Mouse (Mus musculus) forebrain, embryonic 11.5 days (tissue): ENCODE measurements around the gene Shc3. TPM values are rescaled to one million over a fixed set of nuclear protein-coding genes. Genes with fewer than 3 reads are reported as not detected.
A peak's percentile ranks its signal among the peaks of the same experiment; 100 is the strongest.

Source experiments
- ATAC-seq: fragments of 200-750 bp; cut with Nextera tagmentation; replicated peaks from 2 replicates; pipeline ENCODE4 v1.8.0; 2017; ENCODE audit warnings: moderate TSS enrichment; ENCODE audit not compliant: low FRiP score
- DNase-seq: peaks from one replicate; pipeline ENCODE4 v3.0.0-alpha.2; 2017; ENCODE audit warnings: low spot score
- H3K27ac ChIP-seq: fragments of 300-500 bp; sonication (generic); 2 replicates; pipeline ENCODE4 v1.5.1; 2014; ENCODE audit warnings: low read depth, low read length
- H3K27me3 ChIP-seq: fragments of 300-500 bp; sonication (generic); 2 replicates; pipeline ENCODE4 v1.6.1; 2014; ENCODE audit warnings: mild to moderate bottlenecking, low read length, mixed read lengths; ENCODE audit not compliant: control insufficient read depth, insufficient read depth
- H3K36me3 ChIP-seq: fragments of 300-500 bp; sonication (generic); 2 replicates; pipeline ENCODE4 v1.6.1; 2014; ENCODE audit warnings: mild to moderate bottlenecking, low read length, moderate library complexity, mixed read lengths; ENCODE audit not compliant: control insufficient read depth, insufficient read depth
- H3K4me1 ChIP-seq: fragments of 300-500 bp; sonication (generic); replicated peaks from 2 replicates; pipeline ENCODE4 v1.6.1; 2014; ENCODE audit warnings: low read length, mixed read lengths; ENCODE audit not compliant: control insufficient read depth, insufficient read depth
- H3K4me2 ChIP-seq: fragments of 300-500 bp; sonication (generic); 2 replicates; pipeline ENCODE4 v1.6.1; 2014; ENCODE audit warnings: low read depth, mild to moderate bottlenecking, low read length, moderate library complexity, mixed read lengths; ENCODE audit not compliant: severe bottlenecking
- H3K4me3 ChIP-seq: fragments of 300-500 bp; sonication (generic); 2 replicates; pipeline ENCODE4 v1.5.1; 2014; ENCODE audit warnings: low read depth, low read length
- H3K9ac ChIP-seq: fragments of 300-500 bp; sonication (generic); 2 replicates; pipeline ENCODE4 v1.6.1; 2014; ENCODE audit warnings: low read length
- H3K9me3 ChIP-seq: fragments of 300-500 bp; sonication (generic); 2 replicates; pipeline ENCODE4 v1.6.1; 2016; ENCODE audit warnings: low read length, mixed read lengths; ENCODE audit not compliant: control insufficient read depth
- WGBS: fragments of 180-500 bp; shearing (Covaris S2); extraction: QIAGEN DNeasy Blood & Tissue Kit; methylation state at CpG from one replicate; pipeline ENCODE4 v1.1.7; 2014; 5-methylcytosine and 5-hydroxymethylcytosine counted together
- polyA plus RNA-seq: library from polyadenylated mRNA; unstranded; fragments of >200 nt; fragmentation: Nextera tagmentation; extraction: Ambion mirVana; gene quantifications from 2 replicates; pipeline ENCODE4 v1.2.1, GENCODE M21; 2014

The Shc3 gene
- polyA plus RNA-seq, 1 experiment from 2014 or later: 8.3 TPM

DNA sequence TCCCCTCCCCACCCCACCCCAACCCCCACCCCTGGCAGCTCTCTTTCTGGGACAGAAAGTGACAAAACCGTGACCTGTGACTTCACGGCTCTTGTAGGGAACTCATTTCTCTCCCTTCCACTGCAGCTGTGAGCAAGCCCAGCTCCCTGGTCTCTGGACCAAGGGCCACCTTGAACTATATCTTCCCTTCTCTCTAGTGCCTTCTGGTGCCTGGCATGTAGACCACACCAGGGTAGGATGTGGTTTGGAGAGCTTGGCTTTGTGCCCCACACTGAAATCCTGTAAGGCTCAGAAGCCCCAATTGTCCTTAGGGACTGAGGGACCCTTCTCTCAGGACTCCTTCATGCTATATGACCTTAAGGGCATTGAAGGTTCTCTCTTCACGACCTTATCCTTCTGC lies 135.8 kb downstream of the Shc3 start:
- DNase-seq: no peak
- Histone ChIP-seq H3K9ac (no peak overlapping the region), H3K27ac (no peak overlapping the region)

DNA sequence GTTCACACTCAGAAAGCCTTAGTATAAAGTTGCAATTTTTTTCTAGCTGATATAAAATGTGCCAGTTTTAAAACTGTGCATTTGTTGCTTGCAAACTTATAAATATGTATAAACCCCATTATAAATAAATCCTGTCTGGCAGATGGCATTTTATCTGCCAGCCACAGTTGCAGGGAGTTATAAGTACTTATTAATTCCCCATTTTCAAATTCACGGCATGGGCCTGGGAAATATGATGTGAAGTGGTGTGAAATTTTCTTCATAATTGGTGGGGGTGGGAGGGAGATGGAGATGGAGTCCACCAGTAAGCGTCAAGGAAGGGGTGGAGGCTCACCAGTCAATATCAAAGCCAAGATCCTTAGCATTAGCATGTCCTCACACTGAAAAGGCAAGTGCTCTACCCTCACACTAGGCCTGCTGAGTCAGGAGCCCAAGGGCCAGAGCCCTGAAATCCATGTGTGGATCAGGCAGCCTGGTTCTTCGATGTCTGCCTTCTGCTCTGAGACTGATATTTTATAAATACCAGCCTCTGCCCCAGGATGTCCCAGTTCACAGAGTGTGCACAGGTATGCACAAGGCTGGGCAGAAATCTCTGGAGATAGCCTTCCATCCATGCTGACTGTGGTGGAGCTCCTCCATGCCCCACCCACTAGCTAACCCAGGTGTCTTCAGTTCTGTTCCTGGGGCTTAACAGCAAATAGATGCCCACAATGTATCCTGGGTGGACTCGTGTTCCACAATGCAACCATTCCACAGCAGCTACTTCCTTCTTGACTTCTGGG lies 143.4 kb downstream of the Shc3 start:
- Histone ChIP-seq H3K27ac (no peak overlapping the region), H3K9me3 (no peaks in the 10 kb centered on the region), H3K27me3 (no peaks in the 10 kb centered on the region), H3K36me3 (no peaks in the 10 kb centered on the region), H3K4me2 (no peak overlapping the region), H3K4me1 (no peaks in the 10 kb centered on the region), H3K4me3 (no peak overlapping the region), H3K9ac (no peak overlapping the region)
- ATAC-seq (no peak), DNase-seq (no peak)
- 88% methylated on average over 4 of the region's 4 CpGs for WGBS

More for the DNA sequence above, 135.8 kb downstream of the Shc3 start:
- Histone ChIP-seq H3K9me3 (no peaks in the 10 kb centered on the region), H3K4me1 (no peaks in the 10 kb centered on the region; the same call in 1 of the 2 replicates), H3K36me3 (no peaks in the 10 kb centered on the region), H3K4me2 (no peak overlapping the region), H3K4me3 (no peak overlapping the region), H3K27me3 (no peaks in the 10 kb centered on the region)
- no peak for ATAC-seq
- 68% methylated on average over 3 of the region's 3 CpGs for WGBS

DNA sequence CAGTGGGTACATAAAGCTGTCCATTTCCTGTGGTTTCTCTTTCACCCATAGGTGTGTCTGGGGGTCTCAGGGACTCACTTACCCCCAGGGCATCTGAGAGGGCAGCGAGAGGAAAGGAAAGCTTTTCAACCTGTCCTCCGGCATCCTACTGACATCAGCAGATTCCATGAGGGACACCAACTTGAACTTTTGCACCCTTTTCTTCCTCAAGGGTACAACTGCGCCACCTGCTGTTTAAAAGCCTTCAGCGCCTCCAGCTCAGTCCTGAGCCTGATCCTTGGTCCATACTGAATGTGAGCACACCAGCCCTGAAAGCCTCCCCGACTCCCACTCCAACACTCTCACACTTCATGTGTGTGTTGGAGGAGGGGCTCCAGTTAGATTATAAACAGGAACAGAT lies 144.6 kb downstream of the Shc3 start:
- H3K27ac ChIP-seq: no peak overlapping the region

DNA sequence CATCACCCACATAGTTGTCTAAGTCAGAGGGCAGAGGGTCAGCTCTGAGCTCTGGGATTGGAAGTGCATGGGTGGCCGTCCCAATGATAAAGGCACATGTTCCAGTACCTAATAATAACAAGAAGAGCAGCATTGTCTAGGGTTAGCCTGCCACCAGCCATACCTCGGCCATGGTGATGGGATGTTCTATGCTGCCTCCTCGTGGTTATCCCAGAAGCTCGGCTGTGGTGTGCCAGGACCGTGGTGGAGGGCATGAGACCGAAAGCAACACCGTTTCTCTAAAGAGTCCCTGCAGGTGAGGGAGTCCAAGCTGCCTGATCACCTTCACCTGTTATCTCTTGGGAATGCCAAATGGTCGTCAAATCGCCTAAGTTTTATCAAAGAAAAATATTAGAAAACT lies 145.6 kb downstream of the Shc3 start:
- no peak overlapping the region for H3K4me3 ChIP-seq
- H3K27ac ChIP-seq: no peak overlapping the region
- ATAC-seq: no peak

More for the DNA sequence above, 144.6 kb downstream of the Shc3 start:
- no peak overlapping the region for H3K4me2 ChIP-seq
- DNase-seq (peak; percentile 80), ATAC-seq (no peak)
- H3K36me3 ChIP-seq: no peaks in the 10 kb centered on the region
- no peaks in the 10 kb centered on the region for H3K9me3 ChIP-seq
- WGBS: 22% methylated on average over 5 of the region's 5 CpGs
- no peak overlapping the region for H3K4me3 ChIP-seq
- no peak overlapping the region for H3K9ac ChIP-seq
- H3K4me1 ChIP-seq: no peaks in the 10 kb centered on the region
- no peaks in the 10 kb centered on the region for H3K27me3 ChIP-seq

DNA sequence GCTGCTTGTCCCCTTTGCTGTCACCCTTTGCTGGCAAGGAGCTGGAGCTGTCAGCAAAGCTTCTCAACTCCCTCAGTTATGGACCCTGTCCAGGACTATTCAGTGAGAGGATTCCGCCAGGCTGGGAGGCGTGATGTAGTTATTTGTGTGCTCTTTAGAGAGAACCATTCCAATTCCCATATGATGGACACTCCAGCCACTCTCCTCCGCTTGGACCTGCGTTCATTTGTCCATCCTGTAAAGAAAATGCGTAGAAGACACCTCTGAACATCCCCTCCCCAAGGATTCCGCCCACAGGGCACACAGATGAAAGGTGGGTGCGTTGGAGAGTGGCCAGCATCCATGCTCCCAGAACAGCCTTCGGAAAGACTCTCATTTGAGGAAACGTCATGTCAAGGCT lies 148.4 kb downstream of the Shc3 start:
- H3K4me2 ChIP-seq: no peak overlapping the region
- 88% methylated on average over 9 of the region's 9 CpGs for WGBS
- no peaks in the 10 kb centered on the region for H3K27me3 ChIP-seq
- no peak overlapping the region for H3K9ac ChIP-seq
- H3K4me3 ChIP-seq: no peak overlapping the region
- no peaks in the 10 kb centered on the region for H3K36me3 ChIP-seq
- H3K4me1 ChIP-seq: peaks cover 6% of the 10 kb centered on the region; the same call in 1 of the 2 replicates
- ATAC-seq (no peak), DNase-seq (no peak)
- H3K27ac ChIP-seq: no peak overlapping the region
- H3K9me3 ChIP-seq: no peaks in the 10 kb centered on the region; the same call in 1 of the 2 replicates

More for the DNA sequence above, 145.6 kb downstream of the Shc3 start:
- Histone ChIP-seq H3K36me3 (no peaks in the 10 kb centered on the region), H3K4me2 (no peak overlapping the region), H3K9ac (no peak overlapping the region), H3K4me1 (no peaks in the 10 kb centered on the region), H3K9me3 (no peaks in the 10 kb centered on the region), H3K27me3 (no peaks in the 10 kb centered on the region)
- no peak for DNase-seq
- WGBS: 79% methylated on average over 9 of the region's 9 CpGs

DNA sequence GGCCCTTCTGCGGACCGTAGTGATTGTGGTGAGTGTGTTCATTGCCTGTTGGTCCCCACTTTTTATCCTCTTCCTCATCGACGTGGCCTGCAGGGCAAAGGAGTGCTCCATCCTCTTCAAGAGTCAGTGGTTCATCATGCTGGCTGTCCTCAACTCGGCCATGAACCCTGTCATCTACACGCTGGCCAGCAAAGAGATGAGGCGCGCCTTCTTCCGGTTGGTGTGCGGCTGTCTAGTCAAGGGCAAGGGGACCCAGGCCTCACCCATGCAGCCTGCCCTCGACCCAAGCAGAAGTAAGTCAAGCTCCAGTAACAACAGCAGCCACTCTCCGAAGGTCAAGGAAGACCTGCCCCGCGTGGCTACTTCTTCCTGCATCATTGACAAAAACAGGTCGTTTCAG lies 149.7 kb downstream of the Shc3 start:
- WGBS: 91% methylated on average over 15 of the region's 15 CpGs
- Histone ChIP-seq H3K36me3 (no peaks in the 10 kb centered on the region), H3K9me3 (peaks cover 5% of the 10 kb centered on the region; the same call in 1 of the 2 replicates), H3K4me1 (peaks cover 6% of the 10 kb centered on the region; the same call in 1 of the 2 replicates), H3K27me3 (no peaks in the 10 kb centered on the region), H3K4me2 (no peak overlapping the region), H3K27ac (no peak overlapping the region), H3K4me3 (no peak overlapping the region), H3K9ac (no peak overlapping the region)
- DNase-seq (no peak), ATAC-seq (no peak)

DNA sequence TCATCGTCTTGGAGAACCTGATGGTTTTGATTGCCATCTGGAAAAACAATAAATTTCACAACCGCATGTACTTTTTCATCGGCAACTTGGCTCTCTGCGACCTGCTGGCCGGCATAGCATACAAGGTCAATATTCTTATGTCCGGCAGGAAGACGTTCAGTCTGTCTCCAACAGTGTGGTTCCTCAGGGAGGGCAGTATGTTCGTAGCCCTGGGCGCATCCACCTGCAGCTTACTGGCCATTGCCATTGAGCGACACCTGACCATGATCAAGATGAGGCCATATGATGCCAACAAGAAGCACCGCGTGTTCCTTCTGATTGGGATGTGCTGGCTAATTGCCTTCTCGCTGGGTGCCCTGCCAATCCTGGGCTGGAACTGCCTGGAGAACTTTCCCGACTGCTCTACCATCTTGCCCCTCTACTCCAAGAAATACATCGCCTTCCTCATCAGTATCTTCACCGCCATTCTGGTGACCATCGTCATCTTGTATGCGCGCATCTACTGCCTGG lies 150.2 kb downstream of the Shc3 start:
- ATAC-seq (peak; percentile 51), DNase-seq (no peak)
- 79% methylated on average over 19 of the region's 19 CpGs for WGBS
- no peaks in the 10 kb centered on the region for H3K36me3 ChIP-seq
- H3K4me1 ChIP-seq: peaks cover 6% of the 10 kb centered on the region; the same call in 1 of the 2 replicates
- no peak overlapping the region for H3K9ac ChIP-seq
- H3K27me3 ChIP-seq: no peaks in the 10 kb centered on the region
- H3K4me2 ChIP-seq: no peak overlapping the region
- H3K4me3 ChIP-seq: no peak overlapping the region
- no peak overlapping the region for H3K27ac ChIP-seq
- H3K9me3 ChIP-seq: peaks cover 5% of the 10 kb centered on the region; the same call in 1 of the 2 replicates

DNA sequence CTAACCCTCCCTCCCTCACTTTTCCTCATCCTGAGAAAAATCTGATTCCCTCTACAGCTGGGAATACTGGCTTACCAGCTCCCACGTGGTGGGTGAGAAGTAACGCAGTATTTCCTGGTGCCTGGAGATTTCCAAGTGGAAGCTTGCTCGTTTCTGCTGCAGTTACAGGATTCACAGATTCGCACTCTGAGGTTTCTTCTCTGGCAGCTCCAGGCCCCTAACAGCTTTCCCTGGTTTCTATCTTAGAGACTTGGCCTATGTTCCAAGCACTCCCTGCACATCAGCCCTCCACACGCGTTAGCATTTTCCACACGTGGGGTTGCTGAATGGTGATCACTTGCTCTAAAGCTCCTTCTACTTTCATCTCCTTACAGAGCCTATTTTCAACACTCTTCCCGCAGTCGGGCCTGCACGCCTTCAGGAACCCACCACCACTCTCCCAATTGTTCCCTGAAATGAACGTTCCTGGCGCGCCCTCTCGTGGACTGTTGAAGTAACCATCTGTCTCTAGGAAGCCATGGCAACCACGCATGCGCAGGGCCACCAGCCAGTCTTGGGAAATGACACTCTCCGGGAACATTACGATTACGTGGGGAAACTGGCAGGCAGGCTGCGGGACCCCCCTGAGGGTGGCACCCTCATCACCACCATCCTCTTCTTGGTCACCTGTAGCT lies 150.8 kb downstream of the Shc3 start:
- H3K27ac ChIP-seq: no peak overlapping the region
- no peaks in the 10 kb centered on the region for H3K36me3 ChIP-seq
- H3K4me3 ChIP-seq: peak overlapping the region; percentile 19
- H3K4me2 ChIP-seq: peak overlapping the region; percentile 43
- WGBS: 4% methylated on average over 20 of the region's 20 CpGs
- H3K27me3 ChIP-seq: no peaks in the 10 kb centered on the region
- ATAC-seq (peak; percentile 82), DNase-seq (peak; percentile 98)
- H3K9me3 ChIP-seq: peaks cover 5% of the 10 kb centered on the region; the same call in 1 of the 2 replicates
- H3K4me1 ChIP-seq: peaks cover 6% of the 10 kb centered on the region; the same call in 1 of the 2 replicates
- H3K9ac ChIP-seq: peak overlapping the region; percentile 61
